Mouse (Mus musculus): ENCODE data around the gene Ehmt2. TPM values are rescaled to one million over a fixed set of nuclear protein-coding genes. Genes with fewer than 3 reads are reported as not detected.

Gene Ehmt2
- 120 TPM for total RNA-seq (2023)

GRCm38 (mm10) chr17:34898160-34898586, at the start of gene Ehmt2, which contains the start of gene C2:
TSS of gene Ehmt2 (plus strand) at chr17:34898469.
TSS of gene C2 (minus strand) at chr17:34898265.

GRCm38 (mm10) chr17:34849722-34850516, 48.4 kb upstream of the Ehmt2 start, which contains the start of the genes Skiv2l and Nelfe:
TSS of gene Skiv2l (minus strand) at chr17:34850210.
TSS of gene Nelfe (plus strand) at chr17:34850391.

GRCm38 (mm10) chr17:34862416-34863081, 35.7 kb upstream of the Ehmt2 start, which contains the start of gene Cfb:
TSS of gene Cfb (minus strand) at chr17:34862518.

GRCm38 (mm10) chr17:34879336-34879879, 18.9 kb upstream of the Ehmt2 start, which contains the start of gene Zbtb12:
TSS of gene Zbtb12 (plus strand) at chr17:34879483.

GRCm38 (mm10) chr17:34881683-34882310, 16.5 kb upstream of the Ehmt2 start, which contains the start of gene Gm20547:
TSS of gene Gm20547 (minus strand) at chr17:34882042.

GRCm38 (mm10) chr17:34913930-34914665, 15.8 kb downstream of the Ehmt2 start, which contains the start of gene Slc44a4:
TSS of gene Slc44a4 (plus strand) at chr17:34914466.

GRCm38 (mm10) chr17:34931061-34931734, 32.9 kb downstream of the Ehmt2 start, which contains the start of gene Neu1:
TSS of gene Neu1 (plus strand) at chr17:34931253.

GRCm38 (mm10) chr17:34959130-34959778, 61.0 kb downstream of the Ehmt2 start, which contains the start of gene Hspa1b:
TSS of gene Hspa1b (minus strand) at chr17:34959238.

Other genes with a start within 250 kb of the Ehmt2 start
- gene Tnxb, start 227.9 kb upstream of the Ehmt2 start, total RNA-seq (2023) = 0.09 TPM
- 1.3 TPM for gene C4b, start 154.6 kb upstream of the Ehmt2 start, total RNA-seq (2023)
- gene Cyp21a1, start 93.9 kb upstream of the Ehmt2 start, total RNA-seq (2023) = not detected
- gene Stk19, start 61.5 kb upstream of the Ehmt2 start, total RNA-seq (2023) = 62.5 TPM
- 76.5 TPM for gene Dxo, start 61.5 kb upstream of the Ehmt2 start, total RNA-seq (2023)
- gene Skiv2l, start 48.3 kb upstream of the Ehmt2 start, total RNA-seq (2023) = 106 TPM
- gene Nelfe, start 48.1 kb upstream of the Ehmt2 start, total RNA-seq (2023) = 31.0 TPM
- 0.61 TPM for gene Cfb, start 36.0 kb upstream of the Ehmt2 start, total RNA-seq (2023)
- gene Zbtb12, start 19.0 kb upstream of the Ehmt2 start, total RNA-seq (2023) = 5.4 TPM
- gene Gm20547, start 16.4 kb upstream of the Ehmt2 start, total RNA-seq (2023) = not detected
- gene C2, start 204 bp upstream of the Ehmt2 start, total RNA-seq (2023) = 1.9 TPM
- not detected for gene Slc44a4, start 16.0 kb downstream of the Ehmt2 start, total RNA-seq (2023)
- gene Neu1, start 32.8 kb downstream of the Ehmt2 start, total RNA-seq (2023) = 55.1 TPM
- gene Hspa1b, start 60.8 kb downstream of the Ehmt2 start, total RNA-seq (2023) = 83.6 TPM
- gene Gm20481, start 71.4 kb downstream of the Ehmt2 start, total RNA-seq (2023) = not detected
- gene Hspa1a, start 73.7 kb downstream of the Ehmt2 start, total RNA-seq (2023) = 42.1 TPM
- not detected for gene Hspa1l, start 74.2 kb downstream of the Ehmt2 start, total RNA-seq (2023)
- gene Lsm2, start 83.4 kb downstream of the Ehmt2 start, total RNA-seq (2023) = 27.1 TPM
- 98.2 TPM for gene Vars, start 102.5 kb downstream of the Ehmt2 start, total RNA-seq (2023)
- gene Vwa7, start 118.1 kb downstream of the Ehmt2 start, total RNA-seq (2023) = 0.80 TPM
- gene Sapcd1, start 129.5 kb downstream of the Ehmt2 start, total RNA-seq (2023) = 0.70 TPM
- 2.9 TPM for gene Msh5, start 148.3 kb downstream of the Ehmt2 start, total RNA-seq (2023)
- gene Clic1, start 151.5 kb downstream of the Ehmt2 start, total RNA-seq (2023) = 149 TPM
- gene Ddah2, start 160.6 kb downstream of the Ehmt2 start, total RNA-seq (2023) = 0.64 TPM
- gene Ly6g6c, start 166.9 kb downstream of the Ehmt2 start, total RNA-seq (2023) = not detected
- not detected for gene Mpig6b, start 167.7 kb downstream of the Ehmt2 start, total RNA-seq (2023)
- gene Ly6g6e, start 178.4 kb downstream of the Ehmt2 start, total RNA-seq (2023) = not detected
- not detected for gene Ly6g6d, start 179.6 kb downstream of the Ehmt2 start, total RNA-seq (2023)
- gene Ly6g6f, start 187.1 kb downstream of the Ehmt2 start, total RNA-seq (2023) = not detected
- gene Abhd16a, start 190.8 kb downstream of the Ehmt2 start, total RNA-seq (2023) = 70.2 TPM
- gene Ly6g5c, start 209.8 kb downstream of the Ehmt2 start, total RNA-seq (2023) = not detected
- 0.61 TPM for gene Ly6g5b, start 217.0 kb downstream of the Ehmt2 start, total RNA-seq (2023)
- 22.8 TPM for gene Gpank1, start 223.0 kb downstream of the Ehmt2 start, total RNA-seq (2023)
- 143 TPM for gene Csnk2b, start 223.6 kb downstream of the Ehmt2 start, total RNA-seq (2023)
- 21.0 TPM for gene D17H6S53E, start 227.9 kb downstream of the Ehmt2 start, total RNA-seq (2023)
- gene Apom, start 233.6 kb downstream of the Ehmt2 start, total RNA-seq (2023) = not detected
- 377 TPM for gene Bag6, start 236.7 kb downstream of the Ehmt2 start, total RNA-seq (2023)

Data from CD8-positive naive resting alpha-beta T cell, adult 57 days (primary cell).